Mouse (Mus musculus) naive thymus-derived CD4-positive, alpha-beta T cell, adult 2 months (primary cell): ENCODE measurements around the gene Gm9376.

Source experiments
- DNase-seq: peaks from one replicate; pipeline ENCODE4 v3.0.0-alpha.2; 2011; ENCODE audit warnings: low read depth

Gm9376 gene

GRCm38 (mm10) chr14:118282272-118282671, 15.5 kb downstream of the Gm9376 start:
- no peak for DNase-seq

- DNase-seq = no peak
These were observed 16.2 kb downstream of the Gm9376 start for GRCm38 (mm10) chr14:118282917-118283316.

- DNase-seq = no peak
These were observed 19.3 kb downstream of the Gm9376 start for GRCm38 (mm10) chr14:118286096-118286495.

GRCm38 (mm10) chr14:118289133-118289532, 22.4 kb downstream of the Gm9376 start:
- DNase-seq = no peak

- DNase-seq = no peak
These were observed 23.2 kb downstream of the Gm9376 start for GRCm38 (mm10) chr14:118290009-118290408.

- DNase-seq = no peak
These were observed 35.8 kb downstream of the Gm9376 start for GRCm38 (mm10) chr14:118302606-118303005.

GRCm38 (mm10) chr14:118304560-118304959, 37.8 kb downstream of the Gm9376 start:
- DNase-seq = no peak

- DNase-seq = no peak
These were observed 39.2 kb downstream of the Gm9376 start for GRCm38 (mm10) chr14:118305951-118306350.

- no peak for DNase-seq
These were observed 40.3 kb downstream of the Gm9376 start for GRCm38 (mm10) chr14:118307060-118307459.

- no peak for DNase-seq
These were observed 44.9 kb downstream of the Gm9376 start for GRCm38 (mm10) chr14:118311703-118312102.

- DNase-seq = no peak
These were observed 45.9 kb downstream of the Gm9376 start for GRCm38 (mm10) chr14:118312664-118313063.

- no peak for DNase-seq
These were observed 47.2 kb downstream of the Gm9376 start for GRCm38 (mm10) chr14:118313931-118314330.

GRCm38 (mm10) chr14:118317260-118317659, 50.5 kb downstream of the Gm9376 start:
- DNase-seq = no peak
